Mouse (Mus musculus): ENCODE results near the gene Gm35315. TPM values are rescaled to one million over a fixed set of nuclear protein-coding genes. Genes with fewer than 3 reads are reported as not detected.
A peak's percentile ranks its signal among the peaks of the same experiment; 100 is the strongest.

The Gm35315 gene
- total and polyA plus RNA-seq, 3 experiments = 0.10 to 7.4 (median 3.8) TPM

DNA sequence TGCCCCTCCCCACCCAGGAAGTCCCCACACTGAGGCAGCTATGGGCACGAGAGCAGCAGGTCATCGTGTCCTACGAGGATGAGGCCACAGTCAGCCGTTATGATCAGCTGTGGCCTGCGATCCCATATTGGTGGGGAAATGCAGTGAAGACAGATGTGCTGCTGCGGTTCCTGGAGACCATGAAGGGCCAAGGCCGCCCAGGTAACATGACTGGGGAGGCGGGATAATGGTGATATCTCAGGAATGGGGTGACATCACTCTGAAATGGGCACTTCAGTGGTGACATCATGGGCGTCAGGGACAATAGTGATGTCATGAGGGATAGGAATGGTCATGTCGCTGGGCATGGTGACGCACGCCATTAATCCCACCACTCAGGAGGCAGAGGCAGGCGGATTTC lies 8.2 kb upstream of the Gm35315 start:
- Histone ChIP-seq H3K4me3 (ENCODE audit: low read depth, low read length) (no peak overlapping the region), H3K36me3 (replicated peaks) (peaks cover 56% of the 10 kb centered on the region), H3K27me3 (ENCODE audit: insufficient read depth, low read length) (peaks cover 4% of the 10 kb centered on the region; the same call in 1 of the 2 replicates), H3K4me1 (ENCODE audit: insufficient read depth, low read depth, low read length) (peaks cover 52% of the 10 kb centered on the region), H3K9me3 (replicated peaks) (peaks cover 53% of the 10 kb centered on the region)
- ATAC-seq (ENCODE audit: extremely low read depth, insufficient number of reproducible peaks, low FRiP score, poor library complexity, severe bottlenecking) (no peak), DNase-seq (ENCODE audit: low spot score) (no peak)
- TF ChIP-seq TAL1 (conservative IDR thresholded peaks at IDR 0.05; ENCODE audit: low read depth, low read length) (no peak), GATA1 (IDR thresholded peaks at IDR 0.05; ENCODE audit: borderline replicate concordance, low read length) (no peak), CTCF (IDR thresholded peaks at IDR 0.05; ENCODE audit: low read depth, low read length) (no peak), GATA2 (IDR thresholded peaks at IDR 0.05; ENCODE audit: borderline replicate concordance, low read depth, low read length) (no peak), POLR2AphosphoS5 (IDR thresholded peaks at IDR 0.05; ENCODE audit: insufficient replicate concordance, low read depth, low read length) (no peak)

DNA sequence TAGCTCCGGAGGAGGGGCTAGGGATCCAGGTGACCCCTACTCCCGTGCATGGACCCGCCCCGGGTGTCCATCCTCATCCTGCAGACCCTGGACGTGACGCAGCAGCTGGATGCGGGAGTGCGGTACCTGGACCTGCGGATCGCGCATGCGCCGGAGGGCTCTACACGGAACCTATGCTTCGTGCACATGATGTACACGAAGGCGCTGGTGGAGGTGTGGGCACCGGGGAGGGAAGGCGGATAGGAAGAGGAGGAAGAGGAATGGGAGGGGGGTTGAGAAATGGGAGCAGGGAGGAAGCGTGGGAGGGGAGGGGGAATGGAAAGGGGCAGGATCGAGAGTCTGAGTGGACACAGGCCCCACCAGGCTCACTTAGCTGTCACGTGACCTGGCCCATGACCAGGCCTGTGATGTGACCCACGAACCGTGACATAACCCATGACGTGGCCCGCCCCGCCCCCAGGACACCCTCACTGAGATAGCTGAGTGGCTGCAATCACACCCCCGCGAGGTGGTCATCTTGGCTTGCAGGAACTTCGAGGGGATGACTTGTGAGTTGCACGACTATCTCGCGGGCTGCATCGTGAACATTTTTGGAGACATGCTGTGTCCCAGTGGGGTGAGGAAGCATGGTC lies 7.6 kb upstream of the Gm35315 start:
- Histone ChIP-seq H3K4me1 (ENCODE audit: insufficient read depth, low read depth, low read length) (peaks cover 50% of the 10 kb centered on the region), H3K27me3 (ENCODE audit: insufficient read depth, low read length) (peaks cover 4% of the 10 kb centered on the region; the same call in 1 of the 2 replicates), H3K4me3 (ENCODE audit: low read depth, low read length) (no peak overlapping the region), H3K36me3 (replicated peaks) (peaks cover 53% of the 10 kb centered on the region), H3K9me3 (replicated peaks) (peaks cover 52% of the 10 kb centered on the region)
- no peak for ATAC-seq (ENCODE audit: extremely low read depth, insufficient number of reproducible peaks, low FRiP score, poor library complexity, severe bottlenecking)
- TF ChIP-seq POLR2AphosphoS5 (IDR thresholded peaks at IDR 0.05; ENCODE audit: insufficient replicate concordance, low read depth, low read length) (no peak), CTCF (IDR thresholded peaks at IDR 0.05; ENCODE audit: low read depth, low read length) (no peak), TAL1 (conservative IDR thresholded peaks at IDR 0.05; ENCODE audit: low read depth, low read length) (no peak), GATA1 (IDR thresholded peaks at IDR 0.05; ENCODE audit: borderline replicate concordance, low read length) (no peak), GATA2 (IDR thresholded peaks at IDR 0.05; ENCODE audit: borderline replicate concordance, low read depth, low read length) (no peak)
- no peak for DNase-seq (ENCODE audit: low spot score)

DNA sequence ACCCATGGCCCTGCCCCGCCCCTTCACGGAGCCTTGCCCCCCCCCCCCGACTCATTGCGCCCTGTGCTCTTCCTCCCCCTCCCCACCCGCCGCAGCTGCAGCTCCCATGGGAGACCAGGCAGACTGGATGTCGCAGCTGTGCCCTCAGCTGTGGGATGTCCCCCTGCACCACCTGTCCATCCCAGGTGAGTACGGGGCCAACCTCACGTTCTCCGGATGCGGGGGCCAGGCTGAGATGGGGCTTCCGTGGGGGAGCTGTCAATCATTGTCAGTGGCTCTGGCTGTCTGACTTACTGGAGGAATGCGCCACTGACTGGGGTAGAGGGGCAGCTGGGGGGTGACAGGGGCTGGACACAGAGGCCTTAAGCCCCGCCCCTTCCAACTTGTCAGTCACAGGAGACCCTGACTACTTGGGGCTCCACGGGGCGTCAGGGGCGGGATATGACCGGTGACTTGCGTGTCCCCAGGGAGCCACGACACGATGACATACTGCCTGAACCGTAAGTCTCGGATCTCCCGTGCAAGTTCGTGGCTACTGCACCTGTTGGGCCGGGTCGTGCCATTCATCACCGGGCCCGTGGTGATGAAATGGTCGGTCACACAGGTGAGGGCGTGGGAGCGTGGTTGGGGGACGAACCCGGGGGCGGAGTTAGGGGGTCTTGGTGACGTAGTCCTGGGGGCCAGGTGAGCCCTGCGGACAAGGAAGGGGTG lies 6.9 kb upstream of the Gm35315 start:
- DNase-seq (ENCODE audit: low spot score) (no peak), ATAC-seq (ENCODE audit: extremely low read depth, insufficient number of reproducible peaks, low FRiP score, poor library complexity, severe bottlenecking) (no peak)
- Histone ChIP-seq H3K4me3 (ENCODE audit: low read depth, low read length) (no peak overlapping the region), H3K36me3 (replicated peaks) (peaks cover 46% of the 10 kb centered on the region), H3K9me3 (replicated peaks) (peaks cover 44% of the 10 kb centered on the region), H3K27me3 (ENCODE audit: insufficient read depth, low read length) (peaks cover 4% of the 10 kb centered on the region; the same call in 1 of the 2 replicates), H3K4me1 (ENCODE audit: insufficient read depth, low read depth, low read length) (peaks cover 42% of the 10 kb centered on the region)
- TF ChIP-seq GATA1 (IDR thresholded peaks at IDR 0.05; ENCODE audit: borderline replicate concordance, low read length) (no peak), POLR2AphosphoS5 (IDR thresholded peaks at IDR 0.05; ENCODE audit: insufficient replicate concordance, low read depth, low read length) (no peak), GATA2 (IDR thresholded peaks at IDR 0.05; ENCODE audit: borderline replicate concordance, low read depth, low read length) (no peak), CTCF (IDR thresholded peaks at IDR 0.05; ENCODE audit: low read depth, low read length) (no peak), TAL1 (conservative IDR thresholded peaks at IDR 0.05; ENCODE audit: low read depth, low read length) (no peak)

DNA sequence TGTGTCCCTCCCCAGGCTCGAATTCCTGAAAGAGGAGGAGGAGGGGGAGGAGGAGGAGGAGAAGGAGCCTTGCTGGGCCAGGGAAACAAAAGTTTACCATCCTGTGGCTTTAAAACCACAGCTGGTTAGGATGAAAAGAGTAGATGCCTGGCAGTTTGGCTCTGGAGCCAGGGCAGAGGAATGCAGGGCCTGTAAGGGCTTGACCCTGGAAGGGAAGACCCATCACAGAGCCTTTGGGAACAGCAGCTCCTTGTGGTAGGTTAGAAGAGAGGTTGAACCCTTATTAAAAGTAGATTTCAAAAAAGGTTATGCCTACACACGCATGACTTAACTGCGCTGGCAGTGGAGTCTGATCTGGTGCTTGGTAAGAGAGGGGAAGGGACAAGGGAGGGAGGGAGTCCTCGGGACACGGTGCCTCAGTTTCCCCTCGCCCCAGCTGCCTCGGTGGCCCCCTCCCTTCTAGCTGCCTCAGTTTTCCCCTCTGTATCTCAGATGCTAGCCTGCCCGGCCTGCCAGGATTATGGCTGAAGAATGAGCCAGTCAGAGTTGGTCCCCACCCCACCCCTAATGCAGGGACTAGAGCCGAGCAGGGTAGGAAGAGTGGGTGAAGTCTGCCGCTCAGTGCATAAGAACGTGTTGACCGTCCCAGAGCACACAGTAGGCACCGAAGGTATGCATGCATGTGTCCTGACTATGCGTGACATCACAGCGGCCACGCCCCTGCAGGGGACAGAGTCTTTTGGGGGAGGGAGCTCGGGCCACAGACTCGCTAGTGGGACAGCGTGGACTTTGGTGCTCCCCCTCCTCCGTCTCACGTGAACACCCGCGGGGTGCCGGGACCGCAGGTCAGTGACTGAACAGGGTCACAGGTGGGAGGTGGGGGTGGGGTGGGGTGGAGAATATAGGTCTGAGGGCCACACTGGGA lies 5.7 kb upstream of the Gm35315 start, which contains the start of gene Plcxd1:
TSS of gene Plcxd1 (plus strand) at position 314 of the 925 bp plus-strand sequence.
- Histone ChIP-seq H3K9me3 (replicated peaks) (peaks cover 35% of the 10 kb centered on the region), H3K36me3 (replicated peaks) (peaks cover 34% of the 10 kb centered on the region), H3K4me3 (ENCODE audit: low read depth, low read length) (0 out of 2 replicates have a peak within 1 kb of the TSS, but pooled peaks have one; percentile 3), H3K4me1 (ENCODE audit: insufficient read depth, low read depth, low read length) (peaks cover 39% of the 10 kb centered on the region), H3K27me3 (ENCODE audit: insufficient read depth, low read length) (peaks cover 4% of the 10 kb centered on the region; the same call in 1 of the 2 replicates)
- ATAC-seq (ENCODE audit: extremely low read depth, insufficient number of reproducible peaks, low FRiP score, poor library complexity, severe bottlenecking) = no peak
- no peak for TF ChIP-seq TAL1 (conservative IDR thresholded peaks at IDR 0.05; ENCODE audit: low read depth, low read length)
- TF ChIP-seq GATA1 (IDR thresholded peaks at IDR 0.05; ENCODE audit: borderline replicate concordance, low read length) = no peak
- no peak for DNase-seq (ENCODE audit: low spot score)

DNA sequence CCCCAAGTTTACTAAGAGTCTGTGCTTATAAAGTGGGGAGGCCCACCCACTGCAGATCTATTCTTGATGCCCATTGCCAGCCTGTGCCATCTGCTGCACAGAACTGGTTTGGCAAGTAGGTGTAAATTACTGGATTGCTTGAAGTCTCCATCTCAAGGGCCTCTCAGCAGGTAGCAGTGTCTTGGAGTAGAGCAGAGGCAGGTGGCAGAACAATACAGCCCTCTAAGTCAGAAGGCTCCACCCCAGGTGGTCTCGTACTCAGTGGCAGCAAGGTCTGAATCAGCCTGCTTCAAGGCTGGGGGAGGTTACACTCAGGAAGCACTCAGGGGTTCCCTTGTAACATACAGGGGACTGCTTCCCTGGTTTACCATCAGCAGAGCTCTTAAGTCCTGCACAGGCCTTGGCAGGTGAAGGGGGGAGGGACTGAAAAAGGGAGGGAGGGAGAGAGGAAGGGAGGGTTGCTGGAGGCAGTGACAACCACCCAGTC lies 4.8 kb upstream of the Gm35315 start:
- Histone ChIP-seq H3K27me3 (ENCODE audit: insufficient read depth, low read length) (peaks cover 4% of the 10 kb centered on the region; the same call in 1 of the 2 replicates), H3K4me1 (ENCODE audit: insufficient read depth, low read depth, low read length) (peaks cover 36% of the 10 kb centered on the region), H3K4me3 (ENCODE audit: low read depth, low read length) (no peak overlapping the region), H3K36me3 (replicated peaks) (peaks cover 25% of the 10 kb centered on the region), H3K9me3 (replicated peaks) (peaks cover 27% of the 10 kb centered on the region)
- ATAC-seq (ENCODE audit: extremely low read depth, insufficient number of reproducible peaks, low FRiP score, poor library complexity, severe bottlenecking) = no peak
- no peak for DNase-seq (ENCODE audit: low spot score)
- TF ChIP-seq CTCF (IDR thresholded peaks at IDR 0.05; ENCODE audit: low read depth, low read length) = no peak
- TF ChIP-seq GATA2 (IDR thresholded peaks at IDR 0.05; ENCODE audit: borderline replicate concordance, low read depth, low read length) = no peak
- TF ChIP-seq TAL1 (conservative IDR thresholded peaks at IDR 0.05; ENCODE audit: low read depth, low read length) = no peak
- no peak for TF ChIP-seq GATA1 (IDR thresholded peaks at IDR 0.05; ENCODE audit: borderline replicate concordance, low read length)
- no peak for TF ChIP-seq POLR2AphosphoS5 (IDR thresholded peaks at IDR 0.05; ENCODE audit: insufficient replicate concordance, low read depth, low read length)

Data from G1E (cell line).